Mouse (Mus musculus) forebrain, embryonic 12.5 days (tissue): ENCODE data around the gene Mat1a. TPM values are rescaled to one million over a fixed set of nuclear protein-coding genes. Genes with fewer than 3 reads are reported as not detected.

Source experiments
- ATAC-seq: fragments of 200-750 bp; cut with Nextera tagmentation; 2 replicates; pipeline ENCODE4 v1.8.0; 2017; ENCODE audit warnings: moderate TSS enrichment; ENCODE audit not compliant: low FRiP score
- H3K27ac ChIP-seq: fragments of 300-500 bp; sonication (generic); 2 replicates; pipeline ENCODE4 v1.5.1; 2016; ENCODE audit warnings: mild to moderate bottlenecking
- H3K27me3 ChIP-seq: fragments of 300-500 bp; sonication (generic); 2 replicates; pipeline ENCODE4 v1.6.1; 2016; ENCODE audit warnings: mild to moderate bottlenecking
- H3K36me3 ChIP-seq: fragments of 300-500 bp; sonication (generic); replicated peaks from 2 replicates; pipeline ENCODE4 v1.6.1; 2016; ENCODE audit warnings: mild to moderate bottlenecking
- H3K4me1 ChIP-seq: fragments of 300-500 bp; sonication (generic); 2 replicates; pipeline ENCODE4 v1.6.1; 2016
- H3K4me2 ChIP-seq: fragments of 300-500 bp; sonication (generic); 2 replicates; pipeline ENCODE4 v1.6.1; 2016; ENCODE audit warnings: mild to moderate bottlenecking, moderate library complexity
- H3K4me3 ChIP-seq: fragments of 300-500 bp; sonication (generic); replicated peaks from 2 replicates; pipeline ENCODE4 v1.5.1; 2016; ENCODE audit warnings: mild to moderate bottlenecking
- H3K9ac ChIP-seq: fragments of 300-500 bp; sonication (generic); 2 replicates; pipeline ENCODE4 v1.6.1; 2016; ENCODE audit warnings: mild to moderate bottlenecking
- H3K9me3 ChIP-seq: fragments of 300-500 bp; sonication (generic); 2 replicates; pipeline ENCODE4 v1.6.1; 2016
- WGBS: fragments of 180-500 bp; shearing (Covaris S2); methylation state at CpG from one replicate; pipeline ENCODE4 v1.1.7; 2016; 5-methylcytosine and 5-hydroxymethylcytosine counted together
- polyA plus RNA-seq: library from polyadenylated mRNA; unstranded; fragments of >200 nt; fragmentation: Nextera tagmentation; extraction: Ambion mirVana; gene quantifications from 2 replicates; pipeline ENCODE4 v1.2.1, GENCODE M21; 2016

The Mat1a gene
- polyA plus RNA-seq, 1 experiment from 2014 or later, result not detected

- no peak for ATAC-seq
- Histone ChIP-seq H3K9ac (no peak overlapping the region), H3K36me3 (no peaks in the 10 kb centered on the region), H3K9me3 (no peaks in the 10 kb centered on the region), H3K4me3 (no peak overlapping the region), H3K27ac (no peak overlapping the region), H3K27me3 (no peaks in the 10 kb centered on the region), H3K4me1 (no peaks in the 10 kb centered on the region), H3K4me2 (no peak overlapping the region)
- 88% methylated on average over 3 of the region's 3 CpGs for WGBS
Measured at GRCm38 (mm10) chr14:41100712-41101111, 4.1 kb upstream of the Mat1a start.

- no peaks in the 10 kb centered on the region for H3K9me3 ChIP-seq
- H3K27me3 ChIP-seq, result no peaks in the 10 kb centered on the region
- no peak overlapping the region for H3K4me3 ChIP-seq
- WGBS, result 88% methylated on average over 5 of the region's 5 CpGs
- no peak overlapping the region for H3K4me2 ChIP-seq
- no peaks in the 10 kb centered on the region for H3K4me1 ChIP-seq
- no peak overlapping the region for H3K27ac ChIP-seq
- no peak for ATAC-seq
- H3K9ac ChIP-seq, result no peak overlapping the region
- no peaks in the 10 kb centered on the region for H3K36me3 ChIP-seq
Measured at GRCm38 (mm10) chr14:41101242-41101641, 3.6 kb upstream of the Mat1a start.

GRCm38 (mm10) chr14:41102269-41102668 lies 2.6 kb upstream of the Mat1a start:
- Histone ChIP-seq H3K9me3 (no peaks in the 10 kb centered on the region), H3K4me1 (no peaks in the 10 kb centered on the region), H3K36me3 (no peaks in the 10 kb centered on the region), H3K9ac (no peak overlapping the region), H3K27me3 (no peaks in the 10 kb centered on the region), H3K4me3 (no peak overlapping the region), H3K4me2 (no peak overlapping the region), H3K27ac (no peak overlapping the region)
- WGBS, result 78% methylated on average over 2 of the region's 2 CpGs
- ATAC-seq, result no peak

GRCm38 (mm10) chr14:41111031-41111668 lies 6.3 kb downstream of the Mat1a start:
- Histone ChIP-seq H3K27me3 (no peaks in the 10 kb centered on the region), H3K27ac (no peak overlapping the region), H3K9me3 (no peaks in the 10 kb centered on the region), H3K4me3 (no peak overlapping the region), H3K9ac (no peak overlapping the region), H3K36me3 (no peaks in the 10 kb centered on the region), H3K4me1 (no peaks in the 10 kb centered on the region), H3K4me2 (no peak overlapping the region)
- 88% methylated on average over 7 of the region's 7 CpGs for WGBS
- ATAC-seq, result no peak

GRCm38 (mm10) chr14:41112944-41113343 lies 8.1 kb downstream of the Mat1a start:
- Histone ChIP-seq H3K27me3 (no peaks in the 10 kb centered on the region), H3K27ac (no peak overlapping the region), H3K4me1 (no peaks in the 10 kb centered on the region), H3K9me3 (no peaks in the 10 kb centered on the region), H3K9ac (no peak overlapping the region), H3K4me3 (no peak overlapping the region), H3K36me3 (no peaks in the 10 kb centered on the region), H3K4me2 (no peak overlapping the region)
- 81% methylated on average over 4 of the region's 4 CpGs for WGBS
- ATAC-seq, result no peak

GRCm38 (mm10) chr14:41116271-41116670 lies 11.4 kb downstream of the Mat1a start:
- no peaks in the 10 kb centered on the region for H3K4me1 ChIP-seq
- no peak overlapping the region for H3K4me2 ChIP-seq
- no peaks in the 10 kb centered on the region for H3K9me3 ChIP-seq
- H3K27ac ChIP-seq, result no peak overlapping the region
- no peak for ATAC-seq
- H3K9ac ChIP-seq, result no peak overlapping the region
- no peak overlapping the region for H3K4me3 ChIP-seq
- WGBS, result 83% methylated on average over 3 of the region's 3 CpGs
- H3K36me3 ChIP-seq, result no peaks in the 10 kb centered on the region
- no peaks in the 10 kb centered on the region for H3K27me3 ChIP-seq

GRCm38 (mm10) chr14:41124683-41125082 lies 19.8 kb downstream of the Mat1a start:
- 88% methylated on average over 5 of the region's 5 CpGs for WGBS
- no peak overlapping the region for H3K27ac ChIP-seq
- H3K4me1 ChIP-seq, result no peaks in the 10 kb centered on the region
- no peak overlapping the region for H3K9ac ChIP-seq
- no peak overlapping the region for H3K4me3 ChIP-seq
- ATAC-seq, result no peak
- no peaks in the 10 kb centered on the region for H3K27me3 ChIP-seq
- H3K9me3 ChIP-seq, result no peaks in the 10 kb centered on the region
- no peaks in the 10 kb centered on the region for H3K36me3 ChIP-seq
- no peak overlapping the region for H3K4me2 ChIP-seq

- Histone ChIP-seq H3K4me1 (no peaks in the 10 kb centered on the region), H3K27ac (no peak overlapping the region), H3K36me3 (no peaks in the 10 kb centered on the region), H3K9me3 (no peaks in the 10 kb centered on the region), H3K4me2 (no peak overlapping the region), H3K27me3 (no peaks in the 10 kb centered on the region), H3K9ac (no peak overlapping the region), H3K4me3 (no peak overlapping the region)
- ATAC-seq, result no peak
- WGBS, result 20% methylated on average over 4 of the region's 4 CpGs
Measured at GRCm38 (mm10) chr14:41127997-41128396, 23.2 kb downstream of the Mat1a start.

- ATAC-seq, result no peak
- no peak within 1 kb of the TSS for H3K9ac ChIP-seq
- no peaks in the 10 kb centered on the region for H3K27me3 ChIP-seq
- 84% methylated on average over 7 of the region's 7 CpGs for WGBS
- H3K4me2 ChIP-seq, result no peak within 1 kb of the TSS
- no peaks in the 10 kb centered on the region for H3K36me3 ChIP-seq
- H3K27ac ChIP-seq, result no peak within 1 kb of the TSS
- H3K9me3 ChIP-seq, result no peaks in the 10 kb centered on the region
- no peaks in the 10 kb centered on the region for H3K4me1 ChIP-seq
- H3K4me3 ChIP-seq, result no peak within 1 kb of the TSS
Measured at GRCm38 (mm10) chr14:41131540-41131939, 26.7 kb downstream of the Mat1a start, which contains the start of gene Sftpa1. Gene Sftpa1 (plus strand): TSS chr14:41131782.

GRCm38 (mm10) chr14:41137006-41137405 lies 32.2 kb downstream of the Mat1a start:
- H3K4me3 ChIP-seq, result no peak overlapping the region
- H3K36me3 ChIP-seq, result no peaks in the 10 kb centered on the region
- H3K4me1 ChIP-seq, result no peaks in the 10 kb centered on the region
- H3K9me3 ChIP-seq, result no peaks in the 10 kb centered on the region
- H3K27ac ChIP-seq, result no peak overlapping the region
- no peak overlapping the region for H3K4me2 ChIP-seq
- no peaks in the 10 kb centered on the region for H3K27me3 ChIP-seq
- no peak for ATAC-seq
- H3K9ac ChIP-seq, result no peak overlapping the region

- no peak overlapping the region for H3K9ac ChIP-seq
- no peak for ATAC-seq
- H3K4me2 ChIP-seq, result no peak overlapping the region
- no peaks in the 10 kb centered on the region for H3K9me3 ChIP-seq
- H3K27me3 ChIP-seq, result no peaks in the 10 kb centered on the region
- no peak overlapping the region for H3K27ac ChIP-seq
- no peaks in the 10 kb centered on the region for H3K36me3 ChIP-seq
- WGBS, result 89% methylated on average over 1 of the region's 1 CpGs
- H3K4me3 ChIP-seq, result no peak overlapping the region
- H3K4me1 ChIP-seq, result no peaks in the 10 kb centered on the region
Measured at GRCm38 (mm10) chr14:41140686-41141085, 35.9 kb downstream of the Mat1a start.

GRCm38 (mm10) chr14:41146035-41146434 lies 41.2 kb downstream of the Mat1a start:
- no peak for ATAC-seq
- Histone ChIP-seq H3K9me3 (no peaks in the 10 kb centered on the region), H3K9ac (no peak overlapping the region), H3K4me3 (no peak overlapping the region), H3K4me1 (no peaks in the 10 kb centered on the region), H3K36me3 (no peaks in the 10 kb centered on the region), H3K27ac (no peak overlapping the region), H3K4me2 (no peak overlapping the region), H3K27me3 (no peaks in the 10 kb centered on the region)
- WGBS, result 78% methylated on average over 6 of the region's 6 CpGs

- no peaks in the 10 kb centered on the region for H3K9me3 ChIP-seq
- no peaks in the 10 kb centered on the region for H3K27me3 ChIP-seq
- H3K9ac ChIP-seq, result no peak overlapping the region
- H3K4me2 ChIP-seq, result no peak overlapping the region
- H3K36me3 ChIP-seq, result no peaks in the 10 kb centered on the region
- 86% methylated on average over 3 of the region's 3 CpGs for WGBS
- no peak for ATAC-seq
- H3K4me1 ChIP-seq, result no peaks in the 10 kb centered on the region
- H3K27ac ChIP-seq, result no peak overlapping the region
- no peak overlapping the region for H3K4me3 ChIP-seq
Measured at GRCm38 (mm10) chr14:41146922-41147321, 42.1 kb downstream of the Mat1a start.
